Mouse (Mus musculus) thymus, postnatal 36 days (tissue): ENCODE results near the gene Chchd3.

Experiments
- DNase-seq, 2 experiments: peaks; one replicate each; pipeline ENCODE4 v3.0.0; 2022; ENCODE audit warnings: mixed read lengths in 2 of 2

Chchd3 gene

GRCm38 (mm10) chr6:32795653-32796500 is 264.2 kb downstream of the Chchd3 start:
- no peak for DNase-seq

GRCm38 (mm10) chr6:32793575-32793974 is 266.5 kb downstream of the Chchd3 start:
- no peak for DNase-seq

GRCm38 (mm10) chr6:32793163-32793562 is 266.9 kb downstream of the Chchd3 start:
- no peak for DNase-seq

- DNase-seq, result no peak
Measured at GRCm38 (mm10) chr6:32790487-32790886, 269.6 kb downstream of the Chchd3 start.

- DNase-seq, result no peak
Measured at GRCm38 (mm10) chr6:32787399-32787798, 272.7 kb downstream of the Chchd3 start.

- no peak for DNase-seq
Measured at GRCm38 (mm10) chr6:32786196-32786595, 273.9 kb downstream of the Chchd3 start.

- DNase-seq, result no peak
Measured at GRCm38 (mm10) chr6:32783102-32783501, 277.0 kb downstream of the Chchd3 start.

- DNase-seq, result peak; percentile 8 to 33
Measured at GRCm38 (mm10) chr6:32780602-32781001, 279.5 kb downstream of the Chchd3 start.

- DNase-seq, result no peak
Measured at GRCm38 (mm10) chr6:32776384-32776783, 283.7 kb downstream of the Chchd3 start.

GRCm38 (mm10) chr6:32754524-32754923 is 305.5 kb downstream of the Chchd3 start:
- DNase-seq, result no peak

- no peak for DNase-seq
Measured at GRCm38 (mm10) chr6:32749821-32750220, 310.2 kb downstream of the Chchd3 start.

GRCm38 (mm10) chr6:32748777-32749176 is 311.3 kb downstream of the Chchd3 start:
- no peak for DNase-seq

- DNase-seq, result no peak
Measured at GRCm38 (mm10) chr6:32747333-32747732, 312.7 kb downstream of the Chchd3 start.
